Mouse (Mus musculus) cerebellum, postnatal 10 days (tissue): Measurements from ENCODE around the gene Zfp628.

Source experiments
- DNase-seq, 2 experiments: peaks; one replicate each; pipeline ENCODE4 v3.0.0; 2021; ENCODE audit warnings: mixed read lengths in 2 of 2

The Zfp628 gene

DNA sequence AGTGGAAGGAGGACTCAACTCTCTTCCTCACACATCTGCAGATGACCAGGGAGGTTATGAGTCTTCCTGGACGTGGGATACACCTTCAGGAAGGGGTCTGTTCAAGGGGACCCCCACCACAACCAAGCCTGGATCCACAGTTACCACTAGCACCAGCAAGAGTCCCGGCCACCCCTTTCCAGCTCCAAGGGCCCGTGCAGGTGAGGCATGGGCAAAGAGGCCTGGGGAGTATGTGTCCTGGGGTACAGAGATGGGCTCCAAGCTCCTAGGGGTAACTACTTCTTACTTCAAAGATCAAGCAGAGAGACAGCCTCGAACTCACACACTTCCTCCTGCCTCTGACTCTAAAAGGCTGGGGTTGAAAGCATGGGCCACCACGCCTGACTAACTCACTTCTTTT is 27.7 kb downstream of the Zfp628 start:
- no peak for DNase-seq

DNA sequence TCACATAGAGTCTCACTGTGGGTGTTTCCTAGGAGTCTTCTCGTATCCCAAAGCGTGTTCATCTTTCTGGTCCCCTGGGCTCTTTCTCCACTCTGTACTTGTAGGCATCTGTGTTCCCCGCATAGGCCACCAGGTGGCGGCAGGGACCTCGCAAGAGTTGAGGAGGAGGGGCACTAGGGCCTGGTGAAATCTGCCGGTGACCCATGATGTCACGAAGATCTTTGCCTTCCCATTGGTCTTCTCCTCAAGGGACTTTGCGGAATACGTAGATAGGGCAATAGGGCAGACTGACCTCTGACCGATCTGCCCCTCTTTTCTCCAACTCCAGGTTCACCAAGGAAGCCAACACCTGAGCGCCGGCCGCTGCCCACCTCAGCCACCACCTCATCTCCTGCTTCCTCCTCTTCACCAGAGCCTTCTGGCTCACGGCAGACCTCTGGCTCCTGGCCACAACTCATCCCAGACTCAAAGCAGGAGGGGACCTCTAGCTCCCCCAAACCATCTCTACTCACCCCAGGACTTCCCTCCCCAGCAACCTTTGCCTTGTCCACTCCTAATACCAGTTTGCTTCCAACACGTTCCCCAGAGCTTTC is 28.3 kb downstream of the Zfp628 start:
- DNase-seq: peak; percentile 96 to 98

DNA sequence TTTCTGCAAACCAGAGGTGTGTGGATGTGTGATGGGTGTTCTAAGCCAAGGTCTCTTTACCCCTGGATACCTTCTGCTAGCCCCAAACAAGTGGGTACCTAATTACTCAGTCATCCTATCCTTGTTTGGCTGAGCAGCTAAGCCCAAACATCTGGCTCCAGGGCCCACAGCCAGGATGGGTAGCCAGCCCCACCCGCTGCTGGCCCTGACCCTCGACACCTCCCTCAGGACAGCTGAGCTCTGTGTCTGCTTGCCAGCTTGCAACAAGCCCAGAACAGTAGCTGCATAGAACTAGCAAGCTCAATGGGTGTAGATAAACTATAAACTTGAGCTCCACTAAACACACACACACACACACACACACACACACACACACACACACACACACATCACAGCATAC is 32.8 kb downstream of the Zfp628 start:
- DNase-seq: peak; percentile 45 to 60

DNA sequence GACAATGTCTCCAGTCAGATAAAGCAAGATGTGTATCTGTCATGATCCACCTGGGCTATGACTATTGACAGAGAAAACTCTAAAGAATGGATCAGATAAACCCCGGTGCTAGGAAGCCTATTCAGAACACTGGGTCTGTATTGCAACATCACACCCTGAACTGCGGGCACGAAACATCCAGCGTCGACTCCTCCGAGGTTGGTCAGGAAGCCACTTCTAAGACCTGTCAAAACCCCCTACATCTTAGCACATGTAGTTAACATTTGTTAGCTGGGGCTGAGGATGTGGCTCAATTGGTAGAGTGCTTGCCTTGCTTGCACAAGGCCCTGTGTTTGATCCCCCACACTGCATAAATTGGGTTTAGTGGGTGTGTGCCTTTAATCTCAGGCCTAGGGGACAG is 33.4 kb downstream of the Zfp628 start:
- no peak for DNase-seq

DNA sequence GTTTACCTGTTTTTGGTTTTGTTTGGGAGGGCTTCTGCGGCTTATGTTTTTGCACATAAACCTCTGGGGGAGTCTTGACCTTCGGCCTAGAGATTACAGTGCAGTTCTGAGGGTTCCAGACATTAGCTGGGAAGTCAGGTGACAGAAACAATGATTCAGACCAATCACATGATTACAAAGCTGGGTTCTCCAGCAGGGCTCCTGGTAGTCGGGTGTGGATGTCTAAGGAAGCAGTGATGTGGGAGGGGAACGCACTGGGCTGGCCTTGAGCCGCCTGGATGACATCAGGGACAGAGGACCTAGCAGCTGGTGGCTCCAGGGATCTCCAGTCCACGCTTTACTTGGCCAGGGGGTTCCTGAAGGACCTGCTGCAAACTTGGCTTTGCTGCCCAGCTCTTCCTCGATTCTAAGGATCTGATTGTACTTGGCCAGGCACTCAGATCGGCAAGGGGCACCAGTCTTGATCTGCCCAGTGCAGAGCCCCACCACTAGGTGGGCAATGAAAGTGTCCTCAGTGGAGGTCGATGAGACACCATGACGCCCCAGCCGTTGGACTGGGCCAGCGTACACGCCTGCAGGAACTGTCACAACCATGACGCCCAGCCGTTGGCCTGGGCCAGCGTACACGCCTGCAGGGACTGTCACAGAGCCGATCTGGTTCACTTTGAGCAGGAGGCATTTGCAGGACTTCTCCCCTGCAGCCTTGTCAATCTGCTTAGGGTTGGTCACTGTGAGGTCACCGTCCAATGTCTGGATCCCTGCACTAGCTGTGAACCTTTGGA is 35.7 kb downstream of the Zfp628 start:
- no peak for DNase-seq

DNA sequence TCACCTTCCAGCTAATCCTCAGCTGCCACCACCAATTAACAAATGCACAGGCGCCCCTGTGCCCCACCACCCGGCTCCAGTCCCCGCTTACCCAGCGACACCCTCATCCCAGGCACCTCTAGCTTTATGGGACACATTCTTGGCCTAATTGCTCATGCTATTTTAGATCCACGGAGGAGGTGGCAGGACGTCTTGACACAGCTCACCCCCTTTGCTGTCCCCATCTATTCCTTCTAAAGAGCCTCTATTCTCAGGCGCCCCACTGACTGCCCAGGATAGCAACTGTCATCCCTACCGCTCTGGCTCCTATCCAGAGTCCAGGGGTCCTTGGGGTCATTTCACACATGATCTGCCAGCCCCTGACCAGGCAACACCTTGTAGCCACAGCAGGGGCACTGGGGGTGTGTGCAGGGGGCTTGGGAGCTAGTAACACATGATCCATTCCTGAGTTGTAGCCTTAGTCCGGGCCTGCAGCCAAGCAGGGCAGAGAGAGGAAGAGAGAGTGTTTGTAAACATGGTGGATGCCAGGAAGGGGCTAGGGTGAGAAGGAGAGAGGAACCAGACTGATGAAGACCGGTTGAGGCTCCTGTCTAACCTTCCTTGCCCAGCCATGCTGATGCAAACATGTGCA is 38.9 kb downstream of the Zfp628 start:
- DNase-seq: peak; percentile 48 to 61

DNA sequence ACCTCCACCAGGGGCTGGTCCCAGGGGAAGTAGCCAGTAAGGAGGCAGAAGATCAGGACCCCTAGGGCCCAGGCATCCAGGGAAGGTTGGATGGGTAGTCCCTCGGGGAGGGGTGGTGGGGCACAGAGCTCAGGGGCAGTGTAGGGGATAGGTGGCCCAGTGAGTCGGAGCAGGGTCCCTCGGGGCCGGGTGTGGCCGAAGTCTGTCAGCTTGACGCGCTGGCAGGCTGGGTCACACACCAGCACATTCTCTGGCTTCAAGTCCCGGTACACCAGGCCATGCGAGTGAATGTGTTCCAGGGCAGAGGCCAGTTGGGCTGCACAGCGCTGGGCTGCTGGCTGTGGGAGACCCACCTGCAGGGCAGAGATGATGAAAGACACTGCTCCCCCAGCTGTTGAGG is 42.3 kb downstream of the Zfp628 start:
- DNase-seq: no peak

DNA sequence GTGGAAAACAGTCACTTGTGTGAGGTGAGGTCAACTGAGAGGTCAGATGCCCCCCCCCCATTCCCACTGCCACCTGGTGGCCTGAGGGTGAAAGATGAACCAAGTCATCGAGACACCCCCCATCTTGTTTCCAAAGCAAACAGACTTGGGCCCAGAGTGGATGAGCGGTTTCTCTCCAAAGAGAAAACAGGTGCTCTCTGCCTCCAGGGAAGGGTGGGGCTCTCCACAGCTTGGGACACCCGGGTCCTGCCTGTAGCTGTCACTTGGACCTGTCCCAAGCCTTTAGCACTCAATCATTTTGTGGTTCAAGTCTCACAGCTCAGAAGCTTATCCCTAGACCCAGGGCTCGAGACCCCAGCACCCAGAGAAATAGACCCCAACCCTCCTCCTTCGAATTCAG is 48.5 kb downstream of the Zfp628 start:
- DNase-seq: no peak

DNA sequence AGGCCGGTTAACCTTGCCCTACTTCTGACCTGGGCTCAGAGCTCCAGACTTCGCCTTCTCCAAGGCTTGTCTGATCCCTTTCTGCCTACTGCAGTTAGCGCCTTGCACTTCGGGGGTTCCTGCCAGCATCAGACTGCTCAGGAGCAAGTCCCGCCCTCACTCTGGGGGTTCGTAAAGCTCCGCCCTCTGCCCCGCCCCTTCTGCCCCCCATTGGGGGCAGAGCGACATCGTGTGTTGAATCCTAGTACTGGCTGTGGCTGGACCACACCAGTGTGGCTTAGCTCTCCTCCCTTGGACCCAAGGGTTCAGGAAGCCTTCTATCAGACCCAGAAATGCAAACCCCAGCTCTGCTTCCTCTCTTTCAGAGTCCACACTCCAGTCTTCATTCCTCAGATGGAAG is 49.3 kb downstream of the Zfp628 start, which contains the start of gene Sbk2:
Sbk2 (minus strand) TSS at position 135 of the 400 bp plus-strand sequence.
- DNase-seq: peak; percentile 66 to 69

DNA sequence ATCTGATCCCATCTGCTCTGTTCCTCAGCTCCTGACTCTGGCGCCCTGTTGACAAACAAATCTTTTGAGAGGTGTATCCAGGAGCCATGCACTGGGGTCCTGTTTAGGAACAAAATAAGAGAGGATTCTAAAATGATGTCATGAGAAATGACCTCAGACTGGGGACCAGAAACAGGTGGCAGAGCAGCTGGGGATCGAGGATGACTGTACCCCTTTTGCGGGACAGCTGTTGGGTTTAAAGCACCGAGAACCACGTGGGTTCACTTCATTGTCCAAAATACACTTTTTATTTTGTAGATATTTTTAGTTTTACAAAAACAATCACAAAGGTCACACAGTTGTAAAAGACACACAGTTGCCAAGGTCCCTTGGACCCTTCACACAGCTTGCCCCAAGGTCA is 50.0 kb downstream of the Zfp628 start:
- no peak for DNase-seq

DNA sequence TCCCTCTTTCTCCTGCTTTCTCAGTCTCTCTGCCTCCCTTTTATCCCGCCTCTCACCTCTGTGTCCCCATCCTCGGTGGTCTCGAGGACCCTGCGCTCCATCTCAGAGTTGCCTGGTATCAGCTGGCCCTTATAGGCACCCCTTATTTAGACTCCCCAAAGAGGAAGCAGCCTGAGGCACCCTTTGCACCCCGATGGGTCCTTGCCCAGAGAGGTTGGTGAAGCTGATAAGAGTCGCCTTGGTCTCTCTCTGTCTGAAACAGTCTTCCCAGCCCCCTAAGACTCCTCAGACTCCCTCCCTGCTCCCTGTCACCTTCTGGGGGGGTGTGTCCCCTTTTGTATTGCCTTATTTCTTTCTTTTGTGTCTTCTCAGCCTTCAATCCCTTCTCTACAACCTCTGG is 56.1 kb downstream of the Zfp628 start, which contains the start of gene Sbk3:
Sbk3 (minus strand) TSS at position 101 of the 400 bp plus-strand sequence.
- no peak for DNase-seq
